In the genomic region with DNA sequence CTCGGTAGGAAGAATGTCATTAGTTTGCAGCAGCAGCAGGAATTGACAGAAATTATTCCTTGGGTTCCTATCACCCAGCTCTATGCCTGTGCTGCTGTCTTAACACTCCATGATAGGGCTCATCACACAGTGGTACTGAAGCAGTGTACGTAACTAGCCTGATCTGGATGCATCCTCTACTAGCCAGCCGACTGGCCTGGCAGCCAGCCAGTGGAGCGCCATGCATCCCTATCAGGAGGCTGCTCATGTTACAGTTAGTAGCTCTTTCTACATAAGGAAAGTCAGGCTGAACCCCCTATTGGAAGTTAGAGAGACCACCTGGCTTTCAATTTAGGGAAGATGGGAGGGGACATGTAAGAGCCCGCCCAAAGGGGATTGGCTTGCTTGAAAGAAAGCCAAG, we compare ENCODE assay signal across 11 mouse cellular contexts. TPM values are rescaled to one million over a fixed set of nuclear protein-coding genes. Genes with fewer than 3 reads are reported as not detected.
DNase-seq lines count a peak whose midpoint lies in the region; ATAC-seq lines count a peak whose summit lies in the region.
"Had no signal": no experiment of that assay in that cellular context is flagged by ENCODE, and none has a peak within 500 bp of the region (broad histone marks: within the 10 kb centered on the region; RNA-seq: fewer than 3 reads in every experiment).

No protein-coding gene starts in this region.

- DNase-seq in heart, adult 9 months (ENCODE audit: low spot score in 2 of 2): no peak
- DNase-seq in midbrain, embryonic 14.5 days: peak; percentile 65
- no peak for DNase-seq in midbrain, embryonic 10.5 days (ENCODE audit: low spot score)
- peak; percentile 64 to 77 for DNase-seq in cerebellum, postnatal 25 days
- DNase-seq in mesoderm, embryonic 11.5 days (ENCODE audit: low read depth, low spot score): peak; percentile 48
- no peak for DNase-seq in right cerebral cortex, postnatal 10 days (ENCODE audit: low spot score in 2 of 2)
- no peak for DNase-seq in ovary, postnatal 36 days (ENCODE audit: low spot score)
- DNase-seq: gastrocnemius, postnatal 10 days; spleen, adult 18-20 months had no signal

- H3K9me3 ChIP-seq in heart, embryonic 11.5 days (replicated peaks; ENCODE audit: control insufficient read depth, low read length): no peaks in the 10 kb centered on the region
- H3K9me3 ChIP-seq in midbrain, embryonic 14.5 days (ENCODE audit: control insufficient read depth, low read length): no peaks in the 10 kb centered on the region
- no peaks in the 10 kb centered on the region for H3K9me3 ChIP-seq in midbrain, embryonic 10.5 days (replicated peaks)
- H3K9me3 ChIP-seq: midbrain, embryonic 12.5 days had no signal

- no peaks in the 10 kb centered on the region for H3K36me3 ChIP-seq in heart, embryonic 11.5 days (ENCODE audit: control insufficient read depth, insufficient read depth, low read length)
- H3K36me3 ChIP-seq in midbrain, embryonic 14.5 days (ENCODE audit: control insufficient read depth, insufficient read depth, low read length): no peaks in the 10 kb centered on the region
- no peaks in the 10 kb centered on the region for H3K36me3 ChIP-seq in midbrain, embryonic 10.5 days

- no peaks in the 10 kb centered on the region for H3K27me3 ChIP-seq in heart, embryonic 11.5 days (ENCODE audit: control insufficient read depth, insufficient read depth, low read length)
- H3K27me3 ChIP-seq in midbrain, embryonic 14.5 days (ENCODE audit: control insufficient read depth, insufficient read depth, low read length): no peaks in the 10 kb centered on the region
- H3K27me3 ChIP-seq in midbrain, embryonic 10.5 days (ENCODE audit: low read depth, poor library complexity, severe bottlenecking): no peaks in the 10 kb centered on the region
- H3K27me3 ChIP-seq: midbrain, embryonic 12.5 days had no signal

- ATAC-seq in heart, embryonic 11.5 days (replicated peaks; ENCODE audit: insufficient number of reproducible peaks, low FRiP score, low TSS enrichment): 0 out of 2 replicates have a peak, but pooled peaks have one; percentile 61
- no peak for ATAC-seq in midbrain, embryonic 14.5 days (ENCODE audit: low FRiP score, low TSS enrichment)

- no peak overlapping the region for H3K4me2 ChIP-seq in heart, embryonic 11.5 days
- H3K4me2 ChIP-seq in midbrain, embryonic 14.5 days (ENCODE audit: low read length): no peak overlapping the region
- H3K4me2 ChIP-seq: midbrain, embryonic 12.5 days had no signal

- no peak overlapping the region for H3K27ac ChIP-seq in heart, embryonic 11.5 days (ENCODE audit: low read depth, low read length)
- H3K27ac ChIP-seq in midbrain, embryonic 14.5 days (replicated peaks; ENCODE audit: low read depth, low read length): no peak overlapping the region
- no peak overlapping the region for H3K27ac ChIP-seq in midbrain, embryonic 10.5 days (replicated peaks)
- H3K27ac ChIP-seq: midbrain, embryonic 12.5 days had no signal

- no peak overlapping the region for H3K4me3 ChIP-seq in heart, embryonic 11.5 days (ENCODE audit: low read depth, low read length)
- no peak overlapping the region for H3K4me3 ChIP-seq in midbrain, embryonic 14.5 days (replicated peaks; ENCODE audit: low read depth, low read length)
- H3K4me3 ChIP-seq in midbrain, embryonic 10.5 days: no peak overlapping the region
- H3K4me3 ChIP-seq: midbrain, embryonic 12.5 days had no signal

- WGBS in heart, embryonic 11.5 days (ENCODE audit: insufficient replicate concordance): 45% methylated on average over 5 of the region's 5 CpGs
- 73% methylated on average over 5 of the region's 5 CpGs for WGBS in midbrain, embryonic 14.5 days
- WGBS in midbrain, embryonic 10.5 days: 80% methylated on average over 5 of the region's 5 CpGs

- no peak overlapping the region for H3K9ac ChIP-seq in heart, embryonic 11.5 days (ENCODE audit: low read depth, low read length)
- H3K9ac ChIP-seq in midbrain, embryonic 14.5 days (replicated peaks; ENCODE audit: low read length): no peak overlapping the region
- H3K9ac ChIP-seq: midbrain, embryonic 12.5 days had no signal

- H3K4me1 ChIP-seq in heart, embryonic 11.5 days (ENCODE audit: control insufficient read depth, insufficient read depth, low read length): peaks cover 38% of the 10 kb centered on the region
- no peaks in the 10 kb centered on the region for H3K4me1 ChIP-seq in midbrain, embryonic 14.5 days (ENCODE audit: control insufficient read depth, insufficient read depth, low read length)
- H3K4me1 ChIP-seq in midbrain, embryonic 10.5 days: no peaks in the 10 kb centered on the region

RNA-seq across cellular contexts. Expression of a gene that starts 51.8 kb away (rescaled TPM):
- 9.2 and 11.8 TPM in 2 replicates for polyA plus RNA-seq in heart, embryonic 11.5 days (2014; fragmentation: Nextera tagmentation; extraction: Ambion mirVana)
- polyA plus RNA-seq in midbrain, embryonic 14.5 days (2014; fragmentation: Nextera tagmentation; extraction: Ambion mirVana): 1.3 and 2.1 TPM in 2 replicates
- 5.8 and 7.3 TPM in 2 replicates for polyA plus RNA-seq in midbrain, embryonic 10.5 days (2016; fragmentation: Nextera tagmentation; extraction: Ambion mirVana)

RNA-seq across cellular contexts. Expression of a gene that starts 55.3 kb away (rescaled TPM):
- 113 and 124 TPM in 2 replicates for polyA plus RNA-seq in heart, embryonic 11.5 days (2014; fragmentation: Nextera tagmentation; extraction: Ambion mirVana)
- 51.6 and 57.5 TPM in 2 replicates for polyA plus RNA-seq in midbrain, embryonic 14.5 days (2014; fragmentation: Nextera tagmentation; extraction: Ambion mirVana)
- polyA plus RNA-seq in midbrain, embryonic 10.5 days (2016; fragmentation: Nextera tagmentation; extraction: Ambion mirVana): 83.8 and 88.9 TPM in 2 replicates

Comparison
In these comparisons a context has a peak if more than half of its experiments do, and no peak if none do; other contexts are left out.
1. DNase-seq: peak in midbrain, embryonic 14.5 days (single experiment), cerebellum, postnatal 25 days (2 of 2) and mesoderm, embryonic 11.5 days (single experiment); none in heart, adult 9 months (0 of 2), midbrain, embryonic 10.5 days (single experiment), right cerebral cortex, postnatal 10 days (0 of 2) and ovary, postnatal 36 days (single experiment).